Mouse (Mus musculus) embryonic facial prominence, embryonic 11.5 days (tissue): ENCODE measurements around the gene Rab23. TPM values are rescaled to one million over a fixed set of nuclear protein-coding genes. Genes with fewer than 3 reads are reported as not detected.
"Not testable (repeated sequence)": the region's sequence is repeated elsewhere in the genome, so short reads cannot be mapped to it uniquely, and the experiment has no call there.

Experiments used
- ATAC-seq: fragments of 200-750 bp; cut with Nextera tagmentation; replicated peaks from 2 replicates; pipeline ENCODE4 v1.8.0; 2017; ENCODE audit warnings: low read depth; ENCODE audit not compliant: insufficient number of reproducible peaks, low FRiP score, low TSS enrichment
- DNase-seq: peaks from one replicate; pipeline ENCODE4 v3.0.0-alpha.2; 2015; ENCODE audit warnings: low spot score
- H3K27ac ChIP-seq: fragments of 300-500 bp; sonication (generic); replicated peaks from 2 replicates; pipeline ENCODE4 v1.5.1; 2014; ENCODE audit warnings: mild to moderate bottlenecking, low read depth, low read length, control low read depth
- H3K27me3 ChIP-seq: fragments of 300-500 bp; sonication (generic); 2 replicates; pipeline ENCODE4 v1.6.1; 2014; ENCODE audit warnings: mild to moderate bottlenecking, low read length, moderate library complexity, mixed read lengths; ENCODE audit not compliant: control insufficient read depth, insufficient read depth
- H3K36me3 ChIP-seq: fragments of 300-500 bp; sonication (generic); replicated peaks from 2 replicates; pipeline ENCODE4 v1.6.1; 2014; ENCODE audit warnings: low read depth, mild to moderate bottlenecking, low read length, moderate library complexity, mixed read lengths; ENCODE audit not compliant: control insufficient read depth, insufficient read depth
- H3K4me1 ChIP-seq: fragments of 300-500 bp; sonication (generic); 2 replicates; pipeline ENCODE4 v1.6.1; 2014; ENCODE audit warnings: low read length, mixed read lengths; ENCODE audit not compliant: control insufficient read depth, insufficient read depth
- H3K4me2 ChIP-seq: fragments of 300-500 bp; sonication (generic); 2 replicates; pipeline ENCODE4 v1.6.1; 2014; ENCODE audit warnings: low read depth, mild to moderate bottlenecking, control low read depth, low read length, moderate library complexity
- H3K4me3 ChIP-seq: fragments of 300-500 bp; sonication (generic); 2 replicates; pipeline ENCODE4 v1.5.1; 2014; ENCODE audit warnings: low read depth, low read length, control low read depth
- H3K9ac ChIP-seq: fragments of 300-500 bp; sonication (generic); replicated peaks from 2 replicates; pipeline ENCODE4 v1.6.1; 2014; ENCODE audit warnings: mild to moderate bottlenecking, control low read depth, low read length
- H3K9me3 ChIP-seq: fragments of 300-500 bp; sonication (generic); replicated peaks from 2 replicates; pipeline ENCODE4 v1.6.1; 2016; ENCODE audit warnings: mild to moderate bottlenecking, low read length, inconsistent platforms, mixed read lengths; ENCODE audit not compliant: control insufficient read depth
- WGBS: fragments of 180-500 bp; shearing (Covaris S2); extraction: QIAGEN DNeasy Blood & Tissue Kit; methylation state at CpG from one replicate; pipeline ENCODE4 v1.1.7; 2014; 5-methylcytosine and 5-hydroxymethylcytosine counted together
- polyA plus RNA-seq: library from polyadenylated mRNA; unstranded; fragments of >200 nt; fragmentation: Nextera tagmentation; extraction: Ambion mirVana; gene quantifications from 2 replicates; pipeline ENCODE4 v1.2.1, GENCODE M21; 2014

Gene Rab23
- polyA plus RNA-seq, 1 experiment from 2014 or later: 28.8 TPM

GRCm38 (mm10) chr1:33734001-33734685 lies 14.5 kb downstream of the Rab23 start:
- Histone ChIP-seq H3K27ac (no peak overlapping the region), H3K36me3 (peaks cover 4% of the 10 kb centered on the region; the same call in 1 of the 2 replicates), H3K4me1 (no peaks in the 10 kb centered on the region), H3K9ac (no peak overlapping the region), H3K4me3 (no peak overlapping the region), H3K4me2 (no peak overlapping the region), H3K27me3 (no peaks in the 10 kb centered on the region), H3K9me3 (no peaks in the 10 kb centered on the region)
- WGBS: 79% methylated on average over 5 of the region's 5 CpGs
- ATAC-seq (no peak), DNase-seq (no peak)

GRCm38 (mm10) chr1:33738281-33738680 lies 18.6 kb downstream of the Rab23 start:
- H3K9ac ChIP-seq: no peak overlapping the region
- no peaks in the 10 kb centered on the region for H3K4me1 ChIP-seq
- DNase-seq: no peak
- H3K36me3 ChIP-seq: peaks cover 4% of the 10 kb centered on the region; the same call in 1 of the 2 replicates
- no peak overlapping the region for H3K4me2 ChIP-seq
- H3K9me3 ChIP-seq: no peaks in the 10 kb centered on the region
- no peak for ATAC-seq
- H3K27ac ChIP-seq: no peak overlapping the region
- H3K27me3 ChIP-seq: no peaks in the 10 kb centered on the region
- 92% methylated on average over 11 of the region's 11 CpGs for WGBS
- H3K4me3 ChIP-seq: no peak overlapping the region

- H3K27me3 ChIP-seq: no peaks in the 10 kb centered on the region
- H3K27ac ChIP-seq: no peak overlapping the region
- DNase-seq (no peak), ATAC-seq (no peak)
- no peaks in the 10 kb centered on the region for H3K9me3 ChIP-seq
- no peaks in the 10 kb centered on the region for H3K4me1 ChIP-seq
- H3K36me3 ChIP-seq: peaks cover 4% of the 10 kb centered on the region; the same call in 1 of the 2 replicates
- H3K9ac ChIP-seq: no peak overlapping the region
- H3K4me3 ChIP-seq: no peak overlapping the region
- no peak overlapping the region for H3K4me2 ChIP-seq
- WGBS: 85% methylated on average over 11 of the region's 11 CpGs
Measured at GRCm38 (mm10) chr1:33738681-33739278, 19.1 kb downstream of the Rab23 start.

- H3K36me3 ChIP-seq: peaks cover 4% of the 10 kb centered on the region; the same call in 1 of the 2 replicates
- H3K27ac ChIP-seq: no peak overlapping the region
- no peaks in the 10 kb centered on the region for H3K4me1 ChIP-seq
- 48% methylated on average over 12 of the region's 12 CpGs for WGBS
- ATAC-seq (peak; percentile 71), DNase-seq (peak; percentile 89)
- H3K4me3 ChIP-seq: no peak overlapping the region
- no peak overlapping the region for H3K9ac ChIP-seq
- H3K4me2 ChIP-seq: no peak overlapping the region
- H3K9me3 ChIP-seq: no peaks in the 10 kb centered on the region
- no peaks in the 10 kb centered on the region for H3K27me3 ChIP-seq
Measured at GRCm38 (mm10) chr1:33739302-33739701, 19.6 kb downstream of the Rab23 start.

GRCm38 (mm10) chr1:33742903-33743302 lies 23.2 kb downstream of the Rab23 start:
- WGBS: 15% methylated on average over 8 of the region's 8 CpGs

GRCm38 (mm10) chr1:33744815-33745214 lies 25.1 kb downstream of the Rab23 start:
- not testable (repeated sequence) for H3K27me3 ChIP-seq, H3K4me3 ChIP-seq, ATAC-seq, H3K4me1 ChIP-seq, H3K36me3 ChIP-seq, H3K27ac ChIP-seq, H3K9ac ChIP-seq, H3K4me2 ChIP-seq, H3K9me3 ChIP-seq, DNase-seq
- WGBS: 98% methylated on average over 8 of the region's 9 CpGs

More at GRCm38 (mm10) chr1:33742903-33743302, 23.2 kb downstream of the Rab23 start:
- Histone ChIP-seq H3K4me3 (no peak overlapping the region), H3K9ac (no peak overlapping the region), H3K4me2 (no peak overlapping the region), H3K9me3 (no peaks in the 10 kb centered on the region), H3K27me3 (no peaks in the 10 kb centered on the region), H3K4me1 (no peaks in the 10 kb centered on the region), H3K27ac (no peak overlapping the region), H3K36me3 (no peaks in the 10 kb centered on the region; the same call in 1 of the 2 replicates)
- peak; percentile 32 for DNase-seq
- ATAC-seq: no peak

GRCm38 (mm10) chr1:33745901-33746300 lies 26.2 kb downstream of the Rab23 start:
- 91% methylated on average over 4 of the region's 4 CpGs for WGBS
- Histone ChIP-seq H3K4me3 (no peak overlapping the region), H3K9me3 (no peaks in the 10 kb centered on the region), H3K27ac (no peak overlapping the region), H3K4me1 (no peaks in the 10 kb centered on the region), H3K27me3 (no peaks in the 10 kb centered on the region), H3K9ac (no peak overlapping the region), H3K4me2 (no peak overlapping the region), H3K36me3 (no peaks in the 10 kb centered on the region)
- ATAC-seq (no peak), DNase-seq (no peak)

GRCm38 (mm10) chr1:33749109-33749508 lies 29.4 kb downstream of the Rab23 start:
- WGBS: 96% methylated on average over 11 of the region's 11 CpGs
- Histone ChIP-seq H3K9me3 (no peaks in the 10 kb centered on the region), H3K27ac (no peak overlapping the region), H3K9ac (no peak overlapping the region), H3K27me3 (no peaks in the 10 kb centered on the region), H3K4me2 (no peak overlapping the region), H3K4me1 (no peaks in the 10 kb centered on the region), H3K36me3 (no peaks in the 10 kb centered on the region), H3K4me3 (no peak overlapping the region)
- ATAC-seq: no peak
- no peak for DNase-seq
